Mouse (Mus musculus) CD4-positive helper T cell, adult 2 months (primary cell): ENCODE measurements at regions not wholly inside any gene's neighbourhood (a gene's known extent, or its start where the extent isn't known, plus 50 kb on each side); places are given as distances from the start of the nearest gene placed in this dataset.

Source experiments
- DNase-seq: peaks from one replicate; pipeline ENCODE4 v3.0.0-alpha.2; 2012; ENCODE audit warnings: low read depth, missing footprints, low spot score

DNA sequence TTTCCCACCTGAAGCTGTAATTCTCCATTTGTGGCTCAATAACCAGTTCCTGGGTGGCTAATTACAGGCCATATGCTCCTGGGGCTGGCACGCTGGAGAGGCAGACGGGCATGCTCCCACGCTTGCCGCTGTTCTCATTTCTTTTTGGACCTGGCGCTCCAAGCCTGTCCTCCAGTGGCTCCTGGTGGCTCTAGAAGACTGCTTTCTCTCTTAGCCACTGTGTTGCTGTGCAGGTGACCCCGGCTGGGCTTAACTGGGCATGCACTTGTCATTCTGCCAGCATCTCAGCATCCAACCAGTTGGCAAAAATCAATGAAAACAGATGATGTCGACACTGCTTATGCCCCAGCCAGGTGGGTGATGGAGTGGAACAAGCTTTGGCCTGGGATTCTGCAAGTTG lies 1944.6 kb upstream of the Lrrc6 start:
- DNase-seq: no peak

DNA sequence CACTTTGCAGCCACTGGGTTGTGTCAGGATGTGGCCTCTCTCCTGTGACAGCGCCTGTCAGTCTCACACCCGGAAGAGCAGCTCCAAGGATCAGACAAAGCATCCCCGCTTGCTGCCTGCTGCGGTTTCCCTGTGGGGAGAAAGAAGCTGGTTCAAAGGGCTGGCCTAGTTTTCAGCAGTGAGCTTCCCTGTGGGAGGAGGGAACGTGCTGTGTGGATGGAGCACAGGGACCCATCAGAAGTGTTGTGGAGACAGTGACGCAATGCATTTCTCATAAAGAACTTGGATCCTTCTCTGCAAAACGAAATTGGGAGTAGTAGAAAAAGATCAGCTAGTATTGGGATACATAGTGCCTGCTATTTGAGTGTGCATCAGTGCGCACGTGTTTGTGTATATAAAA lies 1939.9 kb upstream of the Lrrc6 start:
- no peak for DNase-seq

DNA sequence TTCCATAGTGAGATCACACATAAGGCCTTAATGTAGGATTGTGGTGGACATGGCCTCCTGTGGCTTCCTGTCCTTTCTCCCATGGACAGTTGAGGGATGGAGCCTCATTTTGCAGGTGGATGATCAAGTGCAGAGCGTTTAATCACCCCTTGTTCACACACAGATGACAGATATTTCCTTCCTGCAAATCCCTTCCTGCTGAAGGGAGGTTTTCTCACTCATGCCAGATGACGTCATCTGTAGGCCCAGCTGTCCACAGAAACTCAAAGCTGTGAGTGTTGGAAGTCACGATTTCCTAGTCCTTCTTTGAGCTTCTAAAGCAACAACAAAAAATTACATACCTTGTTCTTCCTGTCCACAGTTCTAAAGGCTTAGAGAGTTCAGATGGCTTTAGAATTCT lies 1935.3 kb upstream of the Lrrc6 start:
- DNase-seq: no peak

DNA sequence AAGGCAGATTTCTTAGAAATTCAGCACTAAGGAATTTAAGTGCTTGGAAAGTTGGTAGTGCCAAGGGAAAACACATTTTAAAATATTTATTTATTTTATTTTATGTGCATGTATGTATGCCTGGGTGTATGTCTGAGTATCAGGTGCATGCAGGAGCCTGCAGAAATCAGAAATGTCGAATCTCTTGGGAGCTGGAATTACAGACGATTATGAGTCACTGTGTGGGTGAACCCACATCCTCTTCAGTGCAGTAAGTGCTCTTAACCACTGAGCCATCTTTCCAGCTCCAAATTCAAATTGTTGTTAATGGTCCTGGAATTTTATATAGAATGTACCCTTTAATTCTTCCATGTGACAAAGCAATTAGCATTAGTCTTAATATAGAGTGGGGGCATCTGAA lies 1930.5 kb upstream of the Lrrc6 start:
- DNase-seq: no peak

DNA sequence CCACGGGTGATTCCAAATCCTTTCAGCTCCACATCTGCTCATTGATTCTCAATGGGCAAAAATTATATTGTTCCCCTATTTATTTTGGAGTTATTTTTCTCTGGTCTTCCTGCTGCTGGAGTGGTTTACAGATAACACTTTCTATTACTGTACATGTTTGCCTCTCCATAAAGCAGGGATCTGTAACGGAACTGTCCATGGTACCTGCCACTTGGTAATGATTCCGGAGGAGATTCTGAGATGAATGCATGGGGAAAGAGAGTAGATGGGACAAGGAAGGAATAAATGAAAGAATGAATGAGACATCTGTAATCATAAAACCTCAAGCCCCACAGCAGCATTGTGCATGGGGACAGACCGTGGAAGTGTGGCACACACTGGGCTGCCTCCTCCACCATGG lies 1929.8 kb upstream of the Lrrc6 start:
- DNase-seq: no peak

DNA sequence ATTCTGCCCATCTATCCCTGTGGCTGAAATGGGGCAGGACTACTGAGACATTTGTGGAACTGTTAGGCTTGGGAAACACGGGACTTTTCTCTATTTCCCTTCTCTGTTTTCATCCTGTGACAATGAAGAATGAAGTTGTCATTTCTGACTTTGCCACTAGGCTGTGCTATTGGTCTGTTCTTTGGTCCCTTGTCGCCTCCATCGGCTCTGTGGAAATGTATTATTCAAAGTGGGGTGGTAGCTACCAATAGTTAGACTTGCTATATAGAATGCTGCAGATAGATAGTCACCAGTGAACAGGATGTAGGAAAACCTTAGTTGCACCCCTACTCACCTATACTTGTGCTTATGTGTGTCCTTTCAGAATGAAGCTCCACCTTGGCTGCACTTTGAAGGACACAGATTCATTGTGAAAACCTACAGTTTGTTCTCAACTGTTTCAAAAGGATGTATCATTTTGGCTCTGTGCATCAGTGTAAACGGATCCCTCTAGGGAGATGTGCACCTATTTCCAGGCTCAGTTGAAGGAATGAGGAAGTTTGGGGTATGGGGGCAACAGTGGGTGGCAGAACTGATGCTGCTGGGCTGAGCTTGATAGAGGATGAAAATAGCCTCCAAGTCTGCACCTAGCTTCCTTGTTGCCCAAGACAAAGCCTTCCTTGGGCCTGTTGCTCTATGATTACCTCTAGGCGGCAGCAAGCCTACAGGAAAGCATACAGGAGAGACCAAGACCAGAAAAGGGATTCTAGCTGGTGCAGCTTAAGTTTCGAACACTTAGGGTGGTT lies 1927.9 kb upstream of the Lrrc6 start:
- DNase-seq: peak; percentile 6

DNA sequence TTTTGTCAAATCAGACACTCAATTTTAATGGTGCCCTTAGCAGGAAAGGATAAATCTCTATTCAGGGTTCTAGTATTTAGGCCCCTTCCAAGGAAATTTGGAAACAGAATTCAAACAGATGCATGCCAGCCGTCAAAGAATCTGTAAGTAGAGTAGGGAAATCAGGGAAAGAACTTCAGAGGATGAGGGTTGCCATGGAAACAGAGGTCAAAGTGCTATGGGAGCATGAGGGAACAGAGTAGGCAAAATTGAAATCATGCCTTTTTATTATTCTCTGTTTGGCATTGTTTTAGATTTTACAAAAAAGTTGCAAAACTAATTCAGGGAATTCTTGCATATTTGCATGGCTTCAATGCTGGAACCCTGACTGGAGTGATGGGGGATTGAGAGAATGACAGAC lies 1916.4 kb upstream of the Lrrc6 start:
- no peak for DNase-seq

DNA sequence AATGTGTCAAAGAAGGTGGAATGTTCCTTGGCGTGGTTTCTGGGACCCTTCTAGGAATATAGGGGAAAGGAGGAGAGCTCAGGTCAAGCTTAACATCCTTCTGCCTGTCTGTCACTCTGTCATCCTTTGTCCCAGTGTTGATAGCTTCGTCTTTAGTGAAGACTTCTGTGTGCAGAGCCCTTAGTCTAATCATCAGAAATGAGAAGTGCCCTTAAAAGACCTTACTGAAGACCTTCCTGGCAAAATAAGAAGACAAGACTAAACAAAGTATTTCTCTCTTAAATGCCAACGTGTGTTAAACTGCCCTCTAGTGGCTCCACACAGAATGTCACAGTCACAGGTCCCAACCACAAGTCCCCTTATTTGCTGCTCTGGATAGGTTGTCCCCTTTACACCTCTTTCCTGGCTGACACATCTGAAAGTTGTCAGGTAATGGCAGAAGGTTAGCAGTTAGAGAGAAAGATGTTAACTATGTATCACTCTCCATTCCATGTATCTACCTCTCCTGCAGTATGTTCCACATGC lies 1914.8 kb upstream of the Lrrc6 start:
- peak; percentile 22 for DNase-seq

DNA sequence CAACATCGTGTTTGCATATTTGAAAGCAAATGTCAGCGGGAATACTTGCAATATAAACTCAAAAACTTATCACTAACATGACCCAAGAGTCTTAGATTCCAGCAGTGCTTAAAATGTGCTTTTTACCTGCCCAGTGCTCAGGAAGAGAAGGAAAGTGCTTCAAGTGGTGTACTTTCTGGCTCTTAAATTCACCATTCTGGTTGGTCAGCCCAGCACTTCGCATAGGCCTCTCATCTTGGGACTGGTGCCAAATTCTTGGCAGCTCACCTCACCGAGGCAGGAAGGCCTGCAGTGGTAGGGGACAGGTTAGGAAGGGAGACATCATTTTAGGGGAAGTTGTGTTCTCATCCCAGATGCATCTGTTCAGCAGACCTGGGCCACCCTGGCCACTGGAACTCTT lies 1913.3 kb upstream of the Lrrc6 start:
- no peak for DNase-seq

DNA sequence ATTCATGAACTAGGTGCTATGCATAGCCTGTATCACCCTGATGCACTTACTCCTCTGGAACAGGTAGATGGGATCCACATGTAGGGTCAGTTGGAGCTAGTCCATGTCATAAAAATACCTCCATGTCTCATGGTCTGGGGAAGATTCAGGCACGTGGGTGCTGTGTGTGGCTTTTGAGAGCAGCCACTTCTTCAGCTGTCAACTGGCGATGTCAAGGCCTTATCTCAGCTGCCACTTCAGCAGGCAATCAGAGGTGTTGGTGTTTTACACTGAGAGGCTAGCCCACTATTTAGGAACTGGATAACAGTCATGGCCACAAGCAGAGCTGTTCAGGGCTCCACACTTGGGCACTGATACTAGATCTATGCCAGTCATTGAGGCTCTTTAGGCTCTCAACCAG lies 1912.0 kb upstream of the Lrrc6 start:
- DNase-seq: no peak

DNA sequence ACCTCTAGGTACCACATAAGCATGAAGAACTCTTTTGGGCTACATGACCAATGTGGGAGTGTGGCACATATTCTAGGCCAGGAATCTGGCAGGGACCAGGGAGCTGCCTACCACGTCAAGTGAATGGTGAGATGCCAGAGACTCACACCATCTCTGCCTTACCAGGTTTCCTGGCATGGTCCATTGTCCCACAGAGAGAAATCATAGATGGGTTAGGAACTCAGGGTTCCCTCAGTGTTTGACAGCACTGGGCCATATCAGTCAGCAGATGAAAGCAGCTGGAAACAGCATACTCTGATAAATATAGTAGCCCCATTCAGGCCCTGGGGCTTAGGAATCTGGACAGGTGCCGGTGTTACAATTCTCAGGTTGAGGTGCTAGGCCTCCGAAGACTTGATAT lies 1911.4 kb upstream of the Lrrc6 start:
- no peak for DNase-seq

DNA sequence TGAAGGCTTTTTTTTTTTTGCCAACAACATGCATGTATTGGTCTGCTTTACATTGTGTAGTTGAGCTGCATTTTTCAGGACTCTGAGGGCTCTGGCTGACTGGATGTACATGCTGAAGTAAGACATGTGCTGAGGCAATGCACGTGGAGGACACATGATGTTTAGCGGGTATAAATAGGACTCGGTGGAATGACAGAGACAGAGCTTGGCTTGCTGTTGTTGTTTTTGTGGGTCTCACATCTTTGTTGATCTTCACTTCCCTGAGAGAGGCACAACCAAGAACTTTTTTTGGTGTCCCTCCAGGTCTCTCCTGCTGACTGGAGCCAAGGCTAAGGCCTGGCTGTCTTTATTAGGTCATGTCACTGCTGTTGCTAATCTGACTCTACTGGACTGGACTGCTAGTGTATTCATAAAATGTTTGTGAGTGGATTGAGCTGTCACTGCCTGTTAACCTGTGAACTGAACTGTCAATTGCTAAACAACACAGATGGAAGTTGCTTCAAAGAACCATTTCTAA lies 1902.9 kb upstream of the Lrrc6 start:
- DNase-seq: no peak

DNA sequence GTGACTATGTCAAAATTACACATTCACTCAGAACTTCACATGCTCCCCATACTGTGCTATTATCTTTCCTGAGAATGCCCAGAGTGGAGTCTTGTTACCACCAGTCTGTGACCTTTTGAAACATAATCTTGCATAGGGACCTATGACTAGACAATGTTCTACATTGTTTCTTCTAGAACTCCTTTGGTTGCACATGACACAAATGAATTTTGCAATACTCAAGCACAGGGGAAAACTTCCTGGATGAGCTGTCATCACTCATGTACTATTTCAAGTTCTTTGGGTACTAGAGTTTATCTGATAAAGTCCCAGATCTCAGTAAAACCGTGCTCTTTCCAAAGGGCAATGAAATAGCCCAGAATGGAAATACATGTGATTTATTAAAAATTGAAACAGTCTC lies 1901.0 kb upstream of the Lrrc6 start:
- no peak for DNase-seq

DNA sequence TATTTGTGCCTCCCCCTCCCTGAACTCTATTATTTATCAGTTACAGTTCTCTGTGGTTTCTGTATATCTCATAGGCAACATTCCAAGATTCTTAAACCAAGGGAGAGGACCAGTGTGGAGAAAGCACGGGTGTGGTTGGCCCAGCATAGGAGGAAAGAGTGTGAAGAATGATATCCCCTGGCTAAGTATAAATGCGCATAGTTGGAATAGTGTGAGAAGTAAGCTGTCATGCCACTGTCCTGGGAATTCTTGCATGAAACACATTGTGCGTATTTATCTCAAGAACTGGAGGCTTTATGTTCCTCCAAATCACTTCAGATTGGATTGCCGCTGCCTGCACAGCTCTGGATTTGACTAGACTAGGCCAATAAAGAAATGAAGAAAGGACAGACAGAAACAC lies 1900.3 kb upstream of the Lrrc6 start:
- no peak for DNase-seq

DNA sequence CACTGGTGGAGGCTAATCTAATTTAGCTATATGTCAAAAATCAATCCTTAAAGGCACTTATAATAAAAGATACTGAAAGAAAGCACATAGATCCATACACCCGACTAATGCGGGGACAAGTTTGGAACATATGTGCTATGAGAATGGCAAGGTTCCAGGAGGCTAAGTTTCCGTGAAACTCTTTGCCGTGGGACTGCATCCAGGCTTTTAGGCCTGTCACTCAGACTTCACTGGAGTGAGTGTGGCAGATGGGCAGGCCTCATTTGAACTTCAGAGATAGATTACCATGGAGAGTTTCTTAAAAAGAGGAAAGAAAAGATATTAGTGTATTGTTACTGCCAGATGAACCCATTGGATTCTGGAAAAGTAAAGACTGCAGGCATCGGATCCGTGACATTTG lies 1895.9 kb upstream of the Lrrc6 start:
- no peak for DNase-seq

DNA sequence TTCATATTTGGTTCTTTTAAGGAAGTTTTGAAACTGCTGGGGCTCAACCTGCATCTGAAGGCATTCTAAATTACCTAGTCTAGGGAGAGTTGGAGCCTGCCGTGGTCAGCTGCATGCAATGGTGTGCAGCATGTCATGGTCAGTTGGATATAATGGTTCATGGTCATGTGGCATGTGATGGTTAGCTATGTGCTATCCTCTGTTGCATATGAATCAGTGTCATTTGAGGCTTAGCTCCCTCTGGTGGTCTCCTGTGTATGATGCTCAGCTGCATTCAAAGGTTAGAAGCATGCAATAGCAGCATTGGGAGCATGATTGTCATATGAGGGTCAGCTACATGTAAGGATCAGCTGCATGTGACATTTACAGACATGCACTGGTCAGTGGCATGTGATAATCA lies 1894.0 kb upstream of the Lrrc6 start:
- DNase-seq: no peak

DNA sequence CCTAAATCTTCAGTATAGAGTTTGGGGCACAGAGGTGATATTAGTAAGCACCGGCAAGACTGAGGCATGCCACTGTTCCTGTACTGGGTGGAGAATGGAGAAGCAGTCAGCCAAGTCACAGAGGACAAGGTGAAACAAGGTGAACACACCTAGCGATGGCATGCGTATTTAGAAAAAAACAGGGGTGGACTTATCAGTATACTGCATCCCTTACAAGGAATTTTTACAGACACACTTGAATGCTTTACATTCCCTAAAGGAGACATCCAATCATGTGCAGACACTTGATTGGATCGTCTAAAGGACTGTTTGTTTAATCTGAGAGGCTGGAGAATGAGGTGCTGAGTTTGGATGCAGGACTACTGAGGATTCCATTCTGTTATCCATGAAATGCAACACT lies 1893.4 kb upstream of the Lrrc6 start:
- DNase-seq: no peak

DNA sequence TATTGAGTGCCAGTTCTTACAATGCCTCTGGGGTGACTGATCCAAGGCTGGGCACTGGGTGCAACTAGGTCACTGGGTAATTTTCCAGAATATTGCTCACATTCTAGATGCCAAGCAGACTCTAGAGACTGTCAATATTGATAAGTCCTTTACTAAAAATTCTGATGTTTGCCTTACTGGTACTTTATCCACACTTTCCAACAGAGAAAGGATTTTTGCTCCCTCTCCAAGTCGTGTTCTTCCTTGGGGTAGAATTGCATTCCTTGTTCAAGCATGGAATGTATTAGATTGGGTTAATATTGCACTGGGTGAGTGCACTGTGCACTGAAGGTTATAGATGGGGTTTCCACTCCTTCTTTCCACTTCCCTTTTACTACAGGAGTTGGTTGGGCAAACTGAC lies 1891.0 kb upstream of the Lrrc6 start:
- DNase-seq: no peak

DNA sequence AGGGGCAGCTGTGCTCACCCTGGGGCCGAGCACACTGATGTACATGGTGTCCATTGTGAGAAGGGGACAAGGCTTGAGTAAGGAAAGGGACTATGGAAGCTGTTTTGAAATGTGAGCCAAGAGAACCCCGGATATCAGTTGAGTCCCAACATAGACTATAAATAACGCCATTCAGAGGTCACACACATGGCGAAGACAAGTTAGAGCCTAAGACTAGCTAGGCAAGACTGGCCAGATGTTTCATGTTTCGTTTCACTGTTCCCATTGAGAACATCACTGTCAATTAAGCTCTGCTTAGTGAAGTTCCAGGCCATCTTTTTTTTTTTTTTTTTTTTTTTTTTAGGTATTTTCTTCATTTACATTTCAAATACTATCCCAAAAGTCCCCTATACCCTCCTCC lies 1889.1 kb upstream of the Lrrc6 start:
- no peak for DNase-seq

DNA sequence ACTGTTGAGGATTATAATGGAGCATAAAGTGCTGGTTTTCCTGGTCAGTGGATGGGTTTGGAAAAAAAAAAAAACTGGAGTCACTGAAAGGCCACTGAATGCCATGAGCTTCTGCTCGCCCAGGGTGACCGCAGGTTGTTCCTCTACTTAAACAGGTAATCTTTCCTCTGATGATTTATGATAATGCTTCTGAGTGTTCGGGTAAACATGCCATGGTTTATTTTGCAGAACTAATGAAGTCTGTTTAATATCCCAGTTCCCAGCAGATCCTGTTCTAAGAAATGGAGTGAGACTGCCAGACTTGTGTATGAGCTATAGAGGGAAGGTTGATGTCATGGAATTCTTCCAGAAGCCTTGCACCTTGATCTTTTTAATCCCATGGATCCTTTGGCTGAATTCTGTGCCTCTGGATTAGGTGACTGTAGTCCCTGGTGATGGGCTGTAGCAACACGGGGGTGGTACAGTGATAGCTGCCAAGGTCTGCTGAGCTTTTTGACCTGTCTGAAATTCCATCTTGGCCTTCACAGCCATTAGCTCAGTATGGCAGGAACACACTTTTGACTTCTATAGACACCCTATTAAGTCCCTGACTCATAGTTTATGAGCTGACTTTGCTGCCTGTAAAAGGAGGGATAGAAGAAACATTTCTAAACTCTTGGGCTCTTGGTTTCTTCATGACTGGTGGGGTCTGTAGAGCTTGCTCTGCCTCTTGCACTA lies 1886.8 kb upstream of the Lrrc6 start:
- DNase-seq: no peak

DNA sequence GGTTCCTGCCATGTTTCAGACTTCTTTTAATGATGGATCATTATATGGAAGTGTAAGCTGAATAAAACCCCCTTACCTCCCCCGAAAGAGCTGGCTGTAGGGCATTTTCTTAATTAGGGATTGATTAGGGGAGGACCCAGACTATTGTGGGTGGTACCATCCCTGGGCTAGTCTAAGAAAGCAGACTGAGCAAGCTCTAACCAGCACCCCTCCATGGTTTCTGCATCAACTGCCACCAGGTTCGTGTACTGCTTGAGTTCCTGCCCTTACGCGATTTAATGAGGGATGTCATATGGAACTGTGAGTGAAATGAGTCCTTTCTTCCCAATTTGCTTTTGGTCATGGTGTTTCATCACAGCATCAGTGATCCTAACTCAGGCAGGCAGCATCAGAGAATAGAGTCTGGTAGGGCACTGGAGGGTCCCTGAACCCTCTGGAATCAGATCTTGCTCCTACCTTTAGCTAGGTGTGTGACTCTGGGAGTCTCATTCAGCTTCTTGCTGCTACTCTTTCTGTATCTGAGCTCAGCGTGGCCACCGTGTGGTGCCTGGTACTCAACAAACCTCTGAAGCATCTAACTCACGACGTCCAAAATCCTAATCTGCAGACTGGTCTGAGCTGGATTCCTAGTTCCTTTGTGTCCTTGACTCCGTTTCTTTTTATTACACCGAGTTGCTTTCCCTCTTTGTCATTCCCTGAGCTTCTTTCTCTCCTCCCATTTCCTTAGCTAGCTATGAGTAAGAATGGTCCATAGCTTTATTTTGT lies 1884.0 kb upstream of the Lrrc6 start:
- no peak for DNase-seq

DNA sequence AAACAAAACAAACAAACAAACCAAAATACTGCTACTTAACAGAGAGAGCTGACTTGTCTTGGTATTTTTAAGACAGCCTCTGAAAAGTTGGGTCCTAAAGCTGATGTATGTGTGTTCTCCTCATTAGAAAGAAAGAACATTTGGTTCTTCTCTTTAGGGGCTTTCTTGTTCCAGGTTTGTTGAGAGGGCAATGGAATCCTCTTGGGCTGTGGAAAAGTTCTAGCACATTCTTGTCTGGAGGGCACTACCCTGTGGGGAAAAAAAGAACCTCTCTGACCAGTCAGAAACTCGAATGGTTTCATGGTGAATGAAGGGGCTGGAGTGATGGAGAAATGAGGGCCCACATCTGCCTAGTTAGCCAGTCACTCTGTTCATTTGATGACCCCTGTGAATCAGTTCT lies 1874.5 kb upstream of the Lrrc6 start:
- DNase-seq: no peak
